Mouse (Mus musculus) cerebellum, adult 2 months (tissue): Measurements from ENCODE around the gene Dus1l. TPM values are rescaled to one million over a fixed set of nuclear protein-coding genes. Genes with fewer than 3 reads are reported as not detected.

Source experiments
- DNase-seq, 2 experiments: peaks; one replicate each; pipeline ENCODE4 v3.0.0; 2021
- H3K27ac ChIP-seq: fragments of 200-500 bp; 2 replicates; pipeline ENCODE4 v1.5.1; 2012; ENCODE audit warnings: low read length, control low read depth, inconsistent platforms; ENCODE audit not compliant: insufficient read depth
- H3K27me3 ChIP-seq: fragments of 200-500 bp; 2 replicates; pipeline ENCODE4 v1.6.1; 2012; ENCODE audit warnings: inconsistent platforms, mild to moderate bottlenecking, low read length, moderate library complexity; ENCODE audit not compliant: control insufficient read depth, insufficient read depth
- H3K4me1 ChIP-seq: fragments of 200-500 bp; 2 replicates; pipeline ENCODE4 v1.6.1; 2011; ENCODE audit warnings: low read length; ENCODE audit not compliant: control insufficient read depth, insufficient read depth
- H3K4me3 ChIP-seq: fragments of 200-500 bp; replicated peaks from 2 replicates; pipeline ENCODE3; 2011; ENCODE audit warnings: mild to moderate bottlenecking, low read depth, low read length, control low read depth; ENCODE audit not compliant: insufficient read depth
- CTCF ChIP-seq: fragments of 200-500 bp; IDR thresholded peaks from 2 replicates; pipeline ENCODE4 v1.5.1; 2011; ENCODE audit warnings: low read depth, mild to moderate bottlenecking, control low read depth, low read length, moderate library complexity, borderline replicate concordance; ENCODE audit not compliant: insufficient read depth
- POLR2A ChIP-seq: fragments of 200-500 bp; IDR thresholded peaks from 2 replicates; pipeline ENCODE4 v1.6.1; 2011; ENCODE audit warnings: low read length, control low read depth, borderline replicate concordance; ENCODE audit not compliant: insufficient read depth
- WGBS: fragments of 180-500 bp; shearing (Covaris S2); methylation state at CpG from one replicate; pipeline ENCODE4 v1.1.7; 2018; 5-methylcytosine and 5-hydroxymethylcytosine counted together
- polyA plus RNA-seq: library from polyadenylated mRNA; depleted of rRNA; stranded (reverse); fragments of >200 nt; gene quantifications from 2 replicates; pipeline ENCODE4 v1.2.3, GENCODE M21; 2012

Gene Dus1l
- polyA plus RNA-seq, 1 experiment: 47.4 TPM

GRCm38 (mm10) chr11:120822831-120823550 is 26.8 kb upstream of the Dus1l start:
- under 1% methylated on average over 14 of the region's 14 CpGs for WGBS
- Histone ChIP-seq H3K4me3 (peak overlapping the region; percentile 75), H3K27me3 (no peaks in the 10 kb centered on the region), H3K27ac (peak overlapping the region; percentile 89), H3K4me1 (peaks cover 53% of the 10 kb centered on the region)
- TF ChIP-seq POLR2A (no peak), CTCF (no peak)
- DNase-seq: no peak

- 17% methylated on average over 4 of the region's 4 CpGs for WGBS
- no peak overlapping the region for H3K27ac ChIP-seq
- no peak for DNase-seq
- peak overlapping the region; percentile 75 for H3K4me3 ChIP-seq
- peaks cover 53% of the 10 kb centered on the region for H3K4me1 ChIP-seq
- TF ChIP-seq CTCF (no peak), POLR2A (no peak)
- no peaks in the 10 kb centered on the region for H3K27me3 ChIP-seq
Measured at GRCm38 (mm10) chr11:120822321-120822720, 26.1 kb upstream of the Dus1l start.

GRCm38 (mm10) chr11:120821076-120821922 is 25.1 kb upstream of the Dus1l start:
- 50% methylated on average over 14 of the region's 14 CpGs for WGBS
- peaks cover 53% of the 10 kb centered on the region for H3K4me1 ChIP-seq
- no peak for TF ChIP-seq POLR2A
- no peak for TF ChIP-seq CTCF
- DNase-seq: no peak
- H3K27ac ChIP-seq: no peak overlapping the region
- no peak overlapping the region for H3K4me3 ChIP-seq
- H3K27me3 ChIP-seq: no peaks in the 10 kb centered on the region

GRCm38 (mm10) chr11:120820546-120820945 is 24.3 kb upstream of the Dus1l start:
- WGBS: 55% methylated on average over 14 of the region's 14 CpGs
- TF ChIP-seq POLR2A (no peak), CTCF (no peak)
- no peak overlapping the region for H3K4me3 ChIP-seq
- peak overlapping the region; percentile 17; the same call in 1 of the 2 replicates for H3K27ac ChIP-seq
- H3K4me1 ChIP-seq: peaks cover 52% of the 10 kb centered on the region
- no peaks in the 10 kb centered on the region for H3K27me3 ChIP-seq
- DNase-seq: no peak

- H3K27me3 ChIP-seq: no peaks in the 10 kb centered on the region
- H3K4me3 ChIP-seq: no peak overlapping the region
- TF ChIP-seq CTCF (no peak), POLR2A (no peak)
- DNase-seq: peak; percentile 62 to 80
- peaks cover 45% of the 10 kb centered on the region for H3K4me1 ChIP-seq
- WGBS: 13% methylated on average over 6 of the region's 6 CpGs
- peak overlapping the region; percentile 47 for H3K27ac ChIP-seq
Measured at GRCm38 (mm10) chr11:120819556-120819955, 23.4 kb upstream of the Dus1l start.

GRCm38 (mm10) chr11:120818251-120818650 is 22.0 kb upstream of the Dus1l start:
- H3K4me1 ChIP-seq: peaks cover 45% of the 10 kb centered on the region
- H3K4me3 ChIP-seq: no peak overlapping the region
- TF ChIP-seq CTCF (no peak), POLR2A (no peak)
- DNase-seq: no peak
- no peaks in the 10 kb centered on the region for H3K27me3 ChIP-seq
- 94% methylated on average over 13 of the region's 13 CpGs for WGBS
- no peak overlapping the region for H3K27ac ChIP-seq

GRCm38 (mm10) chr11:120817358-120817757 is 21.2 kb upstream of the Dus1l start:
- 83% methylated on average over 6 of the region's 6 CpGs for WGBS
- Histone ChIP-seq H3K4me1 (peaks cover 41% of the 10 kb centered on the region), H3K27ac (no peak overlapping the region), H3K27me3 (no peaks in the 10 kb centered on the region), H3K4me3 (no peak overlapping the region)
- TF ChIP-seq POLR2A: no peak
- no peak for TF ChIP-seq CTCF
- no peak for DNase-seq
